Mouse (Mus musculus) ES-E14 (cell line): ENCODE data around the gene Pard3b. TPM values are rescaled to one million over a fixed set of nuclear protein-coding genes. Genes with fewer than 3 reads are reported as not detected.

Source experiments
- DNase-seq: peaks from one replicate; pipeline ENCODE4 v3.0.0-alpha.2; 2013; ENCODE audit warnings: low read depth, low spot score
- H3K27ac ChIP-seq: 2 replicates; pipeline ENCODE4 v1.5.1; 2012; ENCODE audit warnings: low read depth, mild to moderate bottlenecking, low read length, moderate library complexity, mixed read lengths; ENCODE audit not compliant: poor library complexity, insufficient read depth, severe bottlenecking
- H3K36me3 ChIP-seq: 2 replicates; pipeline ENCODE4 v1.6.1; 2012; ENCODE audit warnings: mild to moderate bottlenecking, low read length, moderate library complexity, mixed read lengths; ENCODE audit not compliant: control insufficient read depth, poor library complexity, insufficient read depth, severe bottlenecking
- H3K4me1 ChIP-seq, 2 experiments: fragments of 150-350 bp in 1 of 2; sonication (generic) in 1 of 2; 2 replicates each; pipeline ENCODE4 v1.6.1; 2012; ENCODE audit warnings: low read length in 2 of 2, mild to moderate bottlenecking in 1 of 2, mixed read lengths in 1 of 2; ENCODE audit not compliant: control insufficient read depth in 2 of 2, insufficient read depth in 2 of 2, poor library complexity in 1 of 2
- H3K4me3 ChIP-seq, 2 experiments: fragments of 150-350 bp in 1 of 2; sonication (generic) in 1 of 2; 2 replicates each; pipeline ENCODE4 v1.5.1; 2012; ENCODE audit warnings: low read length in 2 of 2, low read depth in 1 of 2, mild to moderate bottlenecking in 1 of 2, mixed read lengths in 1 of 2; ENCODE audit not compliant: insufficient read depth in 1 of 2, poor library complexity in 1 of 2, severe bottlenecking in 1 of 2
- H3K9ac ChIP-seq: 2 replicates; pipeline ENCODE4 v1.6.1; 2012; ENCODE audit warnings: low read depth, mild to moderate bottlenecking, low read length, mixed read lengths; ENCODE audit not compliant: poor library complexity, insufficient read depth, severe bottlenecking
- H3K9me3 ChIP-seq: fragments of 150-350 bp; sonication (generic); 2 replicates; pipeline ENCODE4 v1.6.1; 2012; ENCODE audit warnings: low read depth, mild to moderate bottlenecking, low read length; ENCODE audit not compliant: control insufficient read depth, insufficient read depth
- CHD2 ChIP-seq: IDR thresholded peaks from 2 replicates; pipeline ENCODE4 v1.6.1; 2014; ENCODE audit warnings: mild to moderate bottlenecking, low read depth, low read length, inconsistent platforms
- HCFC1 ChIP-seq: IDR thresholded peaks from 2 replicates; pipeline ENCODE4 v1.6.1; 2012; ENCODE audit warnings: low read length, inconsistent platforms, borderline replicate concordance; ENCODE audit not compliant: insufficient read depth
- MAFK ChIP-seq: IDR thresholded peaks from 2 replicates; pipeline ENCODE4 v1.6.1; 2014; ENCODE audit warnings: mild to moderate bottlenecking, low read depth, low read length, inconsistent platforms; ENCODE audit not compliant: insufficient read depth
- ZC3H11A ChIP-seq: IDR thresholded peaks from 2 replicates; pipeline ENCODE4 v1.6.1; 2012; ENCODE audit warnings: low read depth, mild to moderate bottlenecking, inconsistent platforms, low read length, borderline replicate concordance
- ZNF384 ChIP-seq: IDR thresholded peaks from 2 replicates; pipeline ENCODE4 v1.6.1; 2012; ENCODE audit warnings: low read depth, low read length, inconsistent platforms
- in situ Hi-C, 2 experiments: fragments of 600-800 bp; cut with MboI; formaldehyde crosslinking; loops; one replicate each; pipeline ENCODE4 v1.15.1; 2025; ENCODE audit warnings: low sequenced_read_pairs in 2 of 2, inconsistent platforms in 1 of 2; ENCODE audit not compliant: unreplicated experiment in 2 of 2
- total RNA-seq: library from RNA; depleted of rRNA; stranded (reverse); fragments of 300-350 nt; gene quantifications from 2 replicates; pipeline ENCODE4 v1.2.3, GENCODE M21; 2012

The Pard3b gene
- total RNA-seq, 1 experiment, result 0.49 TPM

DNA sequence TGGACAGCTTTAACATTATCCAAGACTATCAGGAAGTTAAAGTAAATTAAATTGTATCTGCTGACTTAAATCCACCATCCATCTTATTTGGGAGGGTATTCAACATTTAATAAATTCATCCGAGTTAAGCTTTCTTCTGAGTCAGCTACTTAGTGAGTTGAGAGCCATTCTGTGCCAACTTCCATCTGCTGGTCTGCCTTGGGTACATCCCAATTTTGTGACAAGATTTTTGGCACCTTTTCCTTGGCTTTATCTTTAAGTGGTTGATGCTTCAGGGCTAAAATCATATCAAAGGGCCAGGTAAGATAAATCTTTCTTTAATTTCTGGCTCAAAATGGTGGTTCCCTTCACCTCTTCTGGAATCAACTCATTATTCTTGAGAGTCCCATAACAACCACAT, 640.0 kb downstream of the Pard3b start:
- Histone ChIP-seq H3K9me3 (no peaks in the 10 kb centered on the region), H3K4me1 (no peaks in the 10 kb centered on the region), H3K9ac (no peak overlapping the region), H3K4me3 (no peak overlapping the region), H3K27ac (no peak overlapping the region), H3K36me3 (no peaks in the 10 kb centered on the region)
- DNase-seq, result no peak
- no peak for TF ChIP-seq ZC3H11A
- TF ChIP-seq MAFK, result no peak
- TF ChIP-seq CHD2, result no peak
- TF ChIP-seq HCFC1, result no peak
- no peak for TF ChIP-seq ZNF384
- in situ Hi-C loops, result no loop called here

DNA sequence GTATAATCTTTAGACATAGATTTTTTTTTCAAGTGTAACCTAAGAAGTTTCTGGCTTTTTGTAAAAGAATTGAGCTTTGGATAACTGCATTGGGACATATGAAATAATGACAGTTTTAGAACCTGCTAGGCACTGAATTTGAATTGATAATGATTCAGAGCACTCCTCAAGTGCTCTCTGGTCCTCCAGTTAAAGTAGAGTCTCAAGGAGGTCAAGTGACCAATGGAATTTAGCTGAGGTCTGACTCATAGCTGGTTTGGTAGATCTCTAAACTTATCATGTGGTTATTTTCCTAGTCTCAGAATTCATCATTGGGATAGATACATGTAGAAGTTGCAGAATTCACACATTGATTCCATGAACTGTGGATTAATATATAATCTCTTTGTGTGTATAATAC, 642.0 kb downstream of the Pard3b start:
- in situ Hi-C loops, result no loop called here
- Histone ChIP-seq H3K4me1 (no peaks in the 10 kb centered on the region), H3K27ac (no peak overlapping the region), H3K9ac (no peak overlapping the region), H3K36me3 (no peaks in the 10 kb centered on the region), H3K4me3 (no peak overlapping the region), H3K9me3 (no peaks in the 10 kb centered on the region)
- no peak for DNase-seq
- no peak for TF ChIP-seq ZNF384
- no peak for TF ChIP-seq HCFC1
- no peak for TF ChIP-seq ZC3H11A

DNA sequence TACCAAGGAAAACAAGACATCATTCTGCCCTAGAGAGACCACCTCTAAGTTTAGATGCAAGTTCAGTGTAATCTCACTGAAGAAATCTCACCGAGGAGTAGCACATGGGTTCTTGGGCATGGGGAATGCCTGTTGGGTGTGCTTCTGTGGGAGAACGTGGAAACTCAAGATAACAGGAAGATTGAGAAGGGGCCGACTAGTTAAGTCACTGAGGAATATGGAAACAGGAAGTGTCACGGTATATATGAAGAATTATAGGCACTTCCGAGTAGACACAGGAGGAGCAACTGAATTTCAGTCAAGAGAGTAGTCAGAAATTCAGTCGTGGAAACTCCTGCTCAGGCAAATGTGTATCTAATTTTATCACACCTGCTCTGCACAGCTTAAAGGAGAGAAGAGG, 644.2 kb downstream of the Pard3b start:
- in situ Hi-C loops, result no loop called here
- DNase-seq, result no peak

DNA sequence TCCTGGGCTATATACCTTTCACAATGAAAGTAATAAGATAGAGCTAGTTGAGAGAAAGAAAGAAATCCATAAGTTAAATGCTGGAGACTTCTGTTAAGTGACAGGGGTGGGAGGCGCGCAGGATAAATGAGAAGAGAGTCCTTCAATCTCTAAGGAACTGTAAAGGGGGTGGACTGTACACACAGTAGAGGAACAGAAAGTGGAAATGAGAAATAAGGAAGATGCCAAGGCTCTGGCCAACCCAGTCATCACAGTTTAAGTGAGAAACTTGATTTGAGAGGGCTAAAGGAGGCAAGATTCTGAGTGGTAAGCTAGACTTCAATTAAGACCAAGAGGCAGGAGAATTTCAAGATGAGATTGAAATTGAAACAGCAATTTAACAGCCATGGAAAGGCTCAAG, 645.0 kb downstream of the Pard3b start:
- no peak for DNase-seq
- no peaks in the 10 kb centered on the region for H3K9me3 ChIP-seq
- H3K4me3 ChIP-seq, result no peak overlapping the region
- H3K36me3 ChIP-seq, result no peaks in the 10 kb centered on the region
- no peak overlapping the region for H3K27ac ChIP-seq
- no peak overlapping the region for H3K9ac ChIP-seq
- TF ChIP-seq HCFC1 (no peak), ZC3H11A (no peak), MAFK (no peak), CHD2 (no peak), ZNF384 (no peak)
- in situ Hi-C loops, result no loop called here
- H3K4me1 ChIP-seq, result no peaks in the 10 kb centered on the region

More for the DNA sequence above, 644.2 kb downstream of the Pard3b start:
- no peaks in the 10 kb centered on the region for H3K4me1 ChIP-seq
- no peaks in the 10 kb centered on the region for H3K9me3 ChIP-seq
- no peak overlapping the region for H3K27ac ChIP-seq
- TF ChIP-seq CHD2, result no peak
- TF ChIP-seq HCFC1, result no peak
- no peak for TF ChIP-seq MAFK
- TF ChIP-seq ZC3H11A, result no peak
- no peak for TF ChIP-seq ZNF384
- no peak overlapping the region for H3K4me3 ChIP-seq
- H3K36me3 ChIP-seq, result no peaks in the 10 kb centered on the region
- no peak overlapping the region for H3K9ac ChIP-seq

DNA sequence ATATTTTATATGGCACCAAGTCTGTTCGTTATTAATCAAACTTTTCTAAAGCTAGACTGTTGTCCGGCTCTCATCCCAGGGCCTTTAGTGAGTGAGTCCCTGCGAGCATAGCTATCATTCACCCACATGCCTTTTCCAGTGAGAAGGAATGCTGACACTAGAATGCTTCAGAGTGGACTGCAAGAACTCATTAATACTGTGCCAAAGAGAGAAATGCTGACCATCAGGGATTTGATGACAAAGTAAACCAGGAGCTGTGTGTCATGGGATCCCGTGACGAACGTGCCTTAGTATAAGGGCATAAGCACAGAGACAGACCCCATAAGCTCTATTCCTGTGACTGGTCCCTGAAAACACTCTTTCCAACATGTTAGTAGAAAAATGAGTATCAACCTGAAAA, 670.8 kb downstream of the Pard3b start:
- no peaks in the 10 kb centered on the region for H3K9me3 ChIP-seq

More for the DNA sequence above, 670.8 kb downstream of the Pard3b start:
- H3K36me3 ChIP-seq, result no peaks in the 10 kb centered on the region
- no peak for DNase-seq
- H3K4me3 ChIP-seq, result no peak overlapping the region
- no peak overlapping the region for H3K9ac ChIP-seq
- no peaks in the 10 kb centered on the region for H3K4me1 ChIP-seq
- TF ChIP-seq ZNF384, result no peak
- TF ChIP-seq CHD2, result no peak
- TF ChIP-seq MAFK, result no peak
- no peak for TF ChIP-seq ZC3H11A
- no peak for TF ChIP-seq HCFC1
- in situ Hi-C loops, result no loop called here
- no peak overlapping the region for H3K27ac ChIP-seq
